Mouse (Mus musculus) lung, postnatal 25 days (tissue): ENCODE data around the gene Capg.
A peak's percentile ranks its signal among the peaks of the same experiment; 100 is the strongest.
"Not testable (repeated sequence)": the region's sequence is repeated elsewhere in the genome, so short reads cannot be mapped to it uniquely, and the experiment has no call there.

Experiments used
- DNase-seq: peaks from one replicate; pipeline ENCODE4 v3.0.0; 2022; ENCODE audit warnings: low spot score

Gene Capg

GRCm38 (mm10) chr6:72532580-72532979, 11.6 kb upstream of the Capg start:
- DNase-seq, result no peak

GRCm38 (mm10) chr6:72533555-72533954, 10.6 kb upstream of the Capg start:
- DNase-seq, result not testable (repeated sequence)

- DNase-seq, result peak; percentile 69
These were observed 10.0 kb upstream of the Capg start for GRCm38 (mm10) chr6:72534035-72534809.

- peak; percentile 84 for DNase-seq
These were observed 9.0 kb upstream of the Capg start for GRCm38 (mm10) chr6:72535165-72535564.

- DNase-seq, result no peak
These were observed 6.1 kb upstream of the Capg start for GRCm38 (mm10) chr6:72537998-72538500.

- peak; percentile 95 for DNase-seq
These were observed 5.6 kb upstream of the Capg start for GRCm38 (mm10) chr6:72538562-72539031.

GRCm38 (mm10) chr6:72543265-72543850, 833 bp upstream of the Capg start:
- DNase-seq, result no peak

- DNase-seq, result no peak
These were observed 1.2 kb downstream of the Capg start for GRCm38 (mm10) chr6:72545377-72545776.

GRCm38 (mm10) chr6:72547121-72547520, 2.9 kb downstream of the Capg start:
- no peak for DNase-seq

GRCm38 (mm10) chr6:72547862-72548261, 3.7 kb downstream of the Capg start:
- no peak for DNase-seq

- peak; percentile 52 for DNase-seq
These were observed 4.9 kb downstream of the Capg start for GRCm38 (mm10) chr6:72549041-72549580.

GRCm38 (mm10) chr6:72550025-72550424, 5.8 kb downstream of the Capg start:
- no peak for DNase-seq

GRCm38 (mm10) chr6:72550503-72551100, 6.4 kb downstream of the Capg start:
- DNase-seq, result no peak

GRCm38 (mm10) chr6:72552171-72553078, 8.2 kb downstream of the Capg start:
- DNase-seq, result peak; percentile 76

- DNase-seq, result no peak
These were observed 8.9 kb downstream of the Capg start for GRCm38 (mm10) chr6:72553079-72553412.

- DNase-seq, result no peak
These were observed 16.6 kb downstream of the Capg start for GRCm38 (mm10) chr6:72560801-72561200.

GRCm38 (mm10) chr6:72562486-72562885, 18.3 kb downstream of the Capg start:
- DNase-seq, result no peak

GRCm38 (mm10) chr6:72562894-72563293, 18.7 kb downstream of the Capg start:
- DNase-seq, result no peak

- no peak for DNase-seq
These were observed 21.3 kb downstream of the Capg start for GRCm38 (mm10) chr6:72565506-72565905.

- DNase-seq, result peak; percentile 87
These were observed 21.9 kb downstream of the Capg start for GRCm38 (mm10) chr6:72566044-72566443.

GRCm38 (mm10) chr6:72567508-72567907, 23.3 kb downstream of the Capg start:
- no peak for DNase-seq

- no peak for DNase-seq
These were observed 24.5 kb downstream of the Capg start for GRCm38 (mm10) chr6:72568736-72569135.
